Comparison of ENCODE assay signal across 11 mouse cellular contexts in genomic region chr10:75565436-75565835, GRCm38 (mm10). TPM values are rescaled to one million over a fixed set of nuclear protein-coding genes. Genes with fewer than 3 reads are reported as not detected.
A peak's percentile ranks its signal among the peaks of the same experiment; 100 is the strongest.
DNase-seq lines count a peak whose midpoint lies in the region; ATAC-seq and TF ChIP-seq lines count a peak whose summit lies in the region.
"Had no signal": no experiment of that assay in that cellular context is flagged by ENCODE, and none has a peak within 500 bp of the region (broad histone marks: within the 10 kb centered on the region; RNA-seq: fewer than 3 reads in every experiment).

No protein-coding gene starts in this region.

- peaks cover 75% of the 10 kb centered on the region for H3K4me1 ChIP-seq in E14TG2a.4 (replicated peaks; ENCODE audit: low read depth, low read length)
- 0 out of 2 replicates have a peak, but pooled peaks cover 6% of the 10 kb centered on the region for H3K4me1 ChIP-seq in intestine, postnatal 0 days (replicated peaks; ENCODE audit: control insufficient read depth, insufficient read depth, low read length)
- H3K4me1 ChIP-seq in small intestine, adult 2 months (ENCODE audit: control insufficient read depth, insufficient read depth, insufficient read length, low read length) = peaks cover 8% of the 10 kb centered on the region; the same call in 1 of the 2 replicates
- peaks cover 8% of the 10 kb centered on the region for H3K4me1 ChIP-seq in heart, embryonic 11.5 days (ENCODE audit: control insufficient read depth, insufficient read depth, low read length)

- peak; percentile 71 for ATAC-seq in intestine, postnatal 0 days
- ATAC-seq in heart, embryonic 11.5 days (replicated peaks; ENCODE audit: insufficient number of reproducible peaks, low FRiP score, low TSS enrichment) = no peak

- H3K9ac ChIP-seq in intestine, postnatal 0 days (ENCODE audit: low read depth, low read length) = peak overlapping the region; percentile 41; the same call in 1 of the 2 replicates
- H3K9ac ChIP-seq in heart, embryonic 11.5 days (ENCODE audit: low read depth, low read length) = no peak overlapping the region
- H3K9ac ChIP-seq: heart, embryonic 15.5 days had no signal

- peak overlapping the region; percentile 57 for H3K4me2 ChIP-seq in intestine, postnatal 0 days (replicated peaks; ENCODE audit: low read depth)
- H3K4me2 ChIP-seq in heart, embryonic 11.5 days = no peak overlapping the region
- H3K4me2 ChIP-seq: heart, embryonic 15.5 days had no signal

- peak; percentile 89 for DNase-seq in CD4-positive helper T cell, adult 2 months (ENCODE audit: low read depth, low spot score)
- no peak for DNase-seq in layer of hippocampus, postnatal 25 days (ENCODE audit: extremely low spot score in 1 of 2, low spot score in 1 of 2)
- DNase-seq in adrenal gland, adult 8-10 months = no peak
- DNase-seq in urinary bladder, adult 2 months (ENCODE audit: low spot score) = no peak
- DNase-seq: adrenal gland, postnatal 10 days; cerebellum, postnatal 36 days had no signal

- no peaks in the 10 kb centered on the region for H3K36me3 ChIP-seq in E14TG2a.4 (ENCODE audit: insufficient read depth, low read length)
- H3K36me3 ChIP-seq in intestine, postnatal 0 days (ENCODE audit: control insufficient read depth, insufficient read depth) = no peaks in the 10 kb centered on the region
- H3K36me3 ChIP-seq in small intestine, adult 2 months (ENCODE audit: control insufficient read depth, insufficient read depth, low read length) = peaks cover 3% of the 10 kb centered on the region; the same call in 1 of the 2 replicates
- no peaks in the 10 kb centered on the region for H3K36me3 ChIP-seq in heart, embryonic 11.5 days (ENCODE audit: control insufficient read depth, insufficient read depth, low read length)
- H3K36me3 ChIP-seq: heart, embryonic 15.5 days had no signal

- no peaks in the 10 kb centered on the region for H3K9me3 ChIP-seq in E14TG2a.4 (ENCODE audit: low read length)
- no peaks in the 10 kb centered on the region for H3K9me3 ChIP-seq in intestine, postnatal 0 days (ENCODE audit: control insufficient read depth)
- H3K9me3 ChIP-seq in heart, embryonic 11.5 days (replicated peaks; ENCODE audit: control insufficient read depth, low read length) = no peaks in the 10 kb centered on the region
- H3K9me3 ChIP-seq: heart, embryonic 15.5 days had no signal

- no peak; the same call in 1 of the 2 replicates for TF ChIP-seq POLR2A in small intestine, adult 2 months (IDR thresholded peaks at IDR 0.05; ENCODE audit: low read depth, low read length)

- H3K27ac ChIP-seq in intestine, postnatal 0 days (ENCODE audit: low read depth, low read length) = peak overlapping the region; percentile 89
- H3K27ac ChIP-seq in small intestine, adult 2 months (ENCODE audit: insufficient read depth, low read depth, low read length) = peak overlapping the region; percentile 95
- no peak overlapping the region for H3K27ac ChIP-seq in heart, embryonic 11.5 days (ENCODE audit: low read depth, low read length)
- H3K27ac ChIP-seq: heart, embryonic 15.5 days had no signal

- peaks cover 54% of the 10 kb centered on the region for H3K27me3 ChIP-seq in E14TG2a.4 (ENCODE audit: insufficient read depth, low read length)
- peaks cover 11% of the 10 kb centered on the region for H3K27me3 ChIP-seq in intestine, postnatal 0 days (replicated peaks; ENCODE audit: control insufficient read depth, insufficient read depth, low read length)
- H3K27me3 ChIP-seq in small intestine, adult 2 months (ENCODE audit: control insufficient read depth, insufficient read depth, low read length) = peaks cover 7% of the 10 kb centered on the region; the same call in 1 of the 2 replicates
- H3K27me3 ChIP-seq in heart, embryonic 11.5 days (ENCODE audit: control insufficient read depth, insufficient read depth, low read length) = peaks cover 22% of the 10 kb centered on the region

- TF ChIP-seq CTCF in E14TG2a.4 (conservative IDR thresholded peaks at IDR 0.05; ENCODE audit: low read length) = no peak
- no peak for TF ChIP-seq CTCF in intestine, postnatal 0 days (IDR thresholded peaks at IDR 0.05; ENCODE audit: low read depth)
- TF ChIP-seq CTCF in small intestine, adult 2 months (IDR thresholded peaks at IDR 0.05; ENCODE audit: extremely low read depth, insufficient read length, insufficient replicate concordance, low read depth, low read length) = no peak

- H3K4me3 ChIP-seq in E14TG2a.4 (replicated peaks; ENCODE audit: low read length) = peak overlapping the region; percentile 54
- peak overlapping the region; percentile 20; the same call in 1 of the 2 replicates for H3K4me3 ChIP-seq in intestine, postnatal 0 days (ENCODE audit: low read depth, low read length)
- peak overlapping the region; percentile 64 for H3K4me3 ChIP-seq in small intestine, adult 2 months (ENCODE audit: low read depth, low read length)
- H3K4me3 ChIP-seq in heart, embryonic 11.5 days (ENCODE audit: low read depth, low read length) = no peak overlapping the region
- H3K4me3 ChIP-seq: heart, embryonic 15.5 days had no signal

- WGBS in intestine, postnatal 0 days = 29% methylated on average over 6 of the region's 6 CpGs
- WGBS in small intestine, adult 2 months = 15% methylated on average over 6 of the region's 6 CpGs
- WGBS in heart, embryonic 11.5 days (ENCODE audit: insufficient replicate concordance) = 56% methylated on average over 6 of the region's 6 CpGs

RNA-seq across cellular contexts. Expression of gene Ggt1, which starts 4.0 kb away (rescaled TPM):
- 131 and 132 TPM in 2 replicates for polyA plus RNA-seq in intestine, postnatal 0 days (2015; fragmentation: Nextera tagmentation; extraction: Ambion mirVana)
- polyA plus RNA-seq in small intestine, adult 2 months (2012; rRNA removed) = 454 and 722 TPM in 2 replicates
- 1 to 10 TPM; 3.4 to 3.5 TPM for total RNA-seq in layer of hippocampus, postnatal 25 days (2021)
- 0.42 and 0.44 TPM in 2 replicates for polyA plus RNA-seq in heart, embryonic 11.5 days (2014; fragmentation: Nextera tagmentation; extraction: Ambion mirVana)
- under 1 TPM in 2 of 4 experiments, not detected in 2; 0.40 to 0.42 TPM for total RNA-seq in adrenal gland, adult 8-10 months (2022)
- polyA plus RNA-seq in urinary bladder, adult 2 months (2012; rRNA removed) = 0.33 and 0.55 TPM in 2 replicates

RNA-seq across cellular contexts. Expression of gene Lrrc75b, which starts 5.3 kb away (rescaled TPM):
- 1.2 and 1.8 TPM in 2 replicates for polyA plus RNA-seq in intestine, postnatal 0 days (2015; fragmentation: Nextera tagmentation; extraction: Ambion mirVana)
- 1.8 and 1.9 TPM in 2 replicates for polyA plus RNA-seq in small intestine, adult 2 months (2012; rRNA removed)
- 10 to 100 TPM in 1 of 2 experiments, 1 to 10 TPM in 1; 9.7 to 10.7 TPM for total RNA-seq in layer of hippocampus, postnatal 25 days (2021)
- 0.66 and 1.0 TPM in 2 replicates for polyA plus RNA-seq in heart, embryonic 11.5 days (2014; fragmentation: Nextera tagmentation; extraction: Ambion mirVana)
- under 1 TPM; 0.19 to 0.37 (median 0.26) TPM for total RNA-seq in adrenal gland, adult 8-10 months (2022)
- polyA plus RNA-seq in urinary bladder, adult 2 months (2012; rRNA removed) = 4.7 and 7.5 TPM in 2 replicates

RNA-seq across cellular contexts. Expression of gene Ggt5, which starts 23.7 kb away (rescaled TPM):
- 4.0 and 4.9 TPM in 2 replicates for polyA plus RNA-seq in intestine, postnatal 0 days (2015; fragmentation: Nextera tagmentation; extraction: Ambion mirVana)
- polyA plus RNA-seq in small intestine, adult 2 months (2012; rRNA removed) = 17.9 and 27.0 TPM in 2 replicates
- 1 to 10 TPM; 3.3 to 3.8 TPM for total RNA-seq in layer of hippocampus, postnatal 25 days (2021)
- polyA plus RNA-seq in heart, embryonic 11.5 days (2014; fragmentation: Nextera tagmentation; extraction: Ambion mirVana) = 2.8 and 5.0 TPM in 2 replicates
- 1 to 10 TPM; 4.2 to 9.6 (median 5.7) TPM for total RNA-seq in adrenal gland, adult 8-10 months (2022)
- 8.6 and 10.5 TPM in 2 replicates for polyA plus RNA-seq in urinary bladder, adult 2 months (2012; rRNA removed)

RNA-seq across cellular contexts. Expression of gene Gucd1, which starts 47.7 kb away (rescaled TPM):
- 80.9 and 84.6 TPM in 2 replicates for polyA plus RNA-seq in intestine, postnatal 0 days (2015; fragmentation: Nextera tagmentation; extraction: Ambion mirVana)
- 111 and 261 TPM in 2 replicates for polyA plus RNA-seq in small intestine, adult 2 months (2012; rRNA removed)
- total RNA-seq in layer of hippocampus, postnatal 25 days (2021) = 10 to 100 TPM; 16.3 to 19.5 TPM
- polyA plus RNA-seq in heart, embryonic 11.5 days (2014; fragmentation: Nextera tagmentation; extraction: Ambion mirVana) = 30.5 and 35.2 TPM in 2 replicates
- 10 to 100 TPM; 20.3 to 23.9 (median 23.2) TPM for total RNA-seq in adrenal gland, adult 8-10 months (2022)
- 13.4 and 16.2 TPM in 2 replicates for polyA plus RNA-seq in urinary bladder, adult 2 months (2012; rRNA removed)

RNA-seq across cellular contexts. Expression of gene Snrpd3, which starts 48.1 kb away (rescaled TPM):
- polyA plus RNA-seq in intestine, postnatal 0 days (2015; fragmentation: Nextera tagmentation; extraction: Ambion mirVana) = 62.6 and 63.3 TPM in 2 replicates
- 5.2 and 7.4 TPM in 2 replicates for polyA plus RNA-seq in small intestine, adult 2 months (2012; rRNA removed)
- 10 to 100 TPM; 70.6 to 77.7 TPM for total RNA-seq in layer of hippocampus, postnatal 25 days (2021)
- polyA plus RNA-seq in heart, embryonic 11.5 days (2014; fragmentation: Nextera tagmentation; extraction: Ambion mirVana) = 121 and 141 TPM in 2 replicates
- 10 to 100 TPM; 82.7 to 88.0 (median 86.2) TPM for total RNA-seq in adrenal gland, adult 8-10 months (2022)
- 52.9 and 60.3 TPM in 2 replicates for polyA plus RNA-seq in urinary bladder, adult 2 months (2012; rRNA removed)

Comparison
In these comparisons a context has a peak if more than half of its experiments do, and no peak if none do; other contexts are left out.
1. RNA of gene Ggt1, which starts 4.0 kb away (polyA plus RNA-seq): 454 to 722 TPM in small intestine, adult 2 months and 131 to 132 TPM in intestine, postnatal 0 days; 0.42 to 0.44 TPM in heart, embryonic 11.5 days and 0.33 to 0.55 TPM in urinary bladder, adult 2 months; every median in the first group is over 10 times any median in the second.